Mouse (Mus musculus): Measurements from ENCODE around the gene Tmed10. TPM values are rescaled to one million over a fixed set of nuclear protein-coding genes. Genes with fewer than 3 reads are reported as not detected.

Gene Tmed10
- polyA plus RNA-seq, 1 experiment from 2014 or later = 328 TPM

GRCm38 (mm10) chr12:85415876-85416275, 41.2 kb upstream of the Tmed10 start:
- WGBS = 85% methylated on average over 3 of the region's 3 CpGs
- H3K4me2 ChIP-seq (replicated peaks; ENCODE audit: low read depth) = no peak overlapping the region
- H3K27ac ChIP-seq (ENCODE audit: low read depth, low read length) = no peak overlapping the region
- no peak overlapping the region for H3K9ac ChIP-seq (ENCODE audit: low read depth, low read length)
- H3K4me1 ChIP-seq (replicated peaks; ENCODE audit: control insufficient read depth, insufficient read depth, low read length) = no peaks in the 10 kb centered on the region
- ATAC-seq = no peak
- no peaks in the 10 kb centered on the region for H3K9me3 ChIP-seq (ENCODE audit: control insufficient read depth)
- no peak overlapping the region for H3K4me3 ChIP-seq (ENCODE audit: low read depth, low read length)
- TF ChIP-seq CTCF (IDR thresholded peaks at IDR 0.05; ENCODE audit: low read depth) = no peak
- H3K36me3 ChIP-seq (ENCODE audit: control insufficient read depth, insufficient read depth) = no peaks in the 10 kb centered on the region
- no peaks in the 10 kb centered on the region for H3K27me3 ChIP-seq (replicated peaks; ENCODE audit: control insufficient read depth, insufficient read depth, low read length)

GRCm38 (mm10) chr12:85411136-85411535, 36.5 kb upstream of the Tmed10 start:
- ATAC-seq = no peak
- TF ChIP-seq CTCF (IDR thresholded peaks at IDR 0.05; ENCODE audit: low read depth) = no peak
- 82% methylated on average over 2 of the region's 2 CpGs for WGBS

GRCm38 (mm10) chr12:85397960-85398272, 23.3 kb upstream of the Tmed10 start:
- Histone ChIP-seq H3K9me3 (ENCODE audit: control insufficient read depth) (no peaks in the 10 kb centered on the region), H3K4me1 (replicated peaks; ENCODE audit: control insufficient read depth, insufficient read depth, low read length) (peaks cover 5% of the 10 kb centered on the region; the same call in 1 of the 2 replicates), H3K4me3 (ENCODE audit: low read depth, low read length) (no peak overlapping the region), H3K4me2 (replicated peaks; ENCODE audit: low read depth) (no peak overlapping the region), H3K9ac (ENCODE audit: low read depth, low read length) (no peak overlapping the region), H3K27me3 (replicated peaks; ENCODE audit: control insufficient read depth, insufficient read depth, low read length) (no peaks in the 10 kb centered on the region), H3K27ac (ENCODE audit: low read depth, low read length) (peak overlapping the region; percentile 82), H3K36me3 (ENCODE audit: control insufficient read depth, insufficient read depth) (no peaks in the 10 kb centered on the region)
- no peak for TF ChIP-seq CTCF (IDR thresholded peaks at IDR 0.05; ENCODE audit: low read depth)
- 32% methylated on average over 4 of the region's 4 CpGs for WGBS
- ATAC-seq = peak; percentile 94

More at GRCm38 (mm10) chr12:85411136-85411535, 36.5 kb upstream of the Tmed10 start:
- Histone ChIP-seq H3K4me1 (replicated peaks; ENCODE audit: control insufficient read depth, insufficient read depth, low read length) (no peaks in the 10 kb centered on the region), H3K9me3 (ENCODE audit: control insufficient read depth) (no peaks in the 10 kb centered on the region), H3K36me3 (ENCODE audit: control insufficient read depth, insufficient read depth) (no peaks in the 10 kb centered on the region), H3K27me3 (replicated peaks; ENCODE audit: control insufficient read depth, insufficient read depth, low read length) (no peaks in the 10 kb centered on the region), H3K4me3 (ENCODE audit: low read depth, low read length) (no peak overlapping the region), H3K4me2 (replicated peaks; ENCODE audit: low read depth) (no peak overlapping the region), H3K27ac (ENCODE audit: low read depth, low read length) (no peak overlapping the region), H3K9ac (ENCODE audit: low read depth, low read length) (no peak overlapping the region)

GRCm38 (mm10) chr12:85397063-85397959, 22.7 kb upstream of the Tmed10 start:
- TF ChIP-seq CTCF (IDR thresholded peaks at IDR 0.05; ENCODE audit: low read depth) = peak; percentile 36; the same call in 1 of the 2 replicates
- H3K27ac ChIP-seq (ENCODE audit: low read depth, low read length) = peak overlapping the region; percentile 82
- peaks cover 5% of the 10 kb centered on the region; the same call in 1 of the 2 replicates for H3K4me1 ChIP-seq (replicated peaks; ENCODE audit: control insufficient read depth, insufficient read depth, low read length)
- H3K36me3 ChIP-seq (ENCODE audit: control insufficient read depth, insufficient read depth) = no peaks in the 10 kb centered on the region
- no peak overlapping the region; the same call in 1 of the 2 replicates for H3K4me2 ChIP-seq (replicated peaks; ENCODE audit: low read depth)
- no peak overlapping the region for H3K9ac ChIP-seq (ENCODE audit: low read depth, low read length)
- H3K4me3 ChIP-seq (ENCODE audit: low read depth, low read length) = no peak overlapping the region
- H3K27me3 ChIP-seq (replicated peaks; ENCODE audit: control insufficient read depth, insufficient read depth, low read length) = no peaks in the 10 kb centered on the region
- WGBS = 48% methylated on average over 18 of the region's 18 CpGs
- ATAC-seq = peak; percentile 90
- no peaks in the 10 kb centered on the region for H3K9me3 ChIP-seq (ENCODE audit: control insufficient read depth)

- 44% methylated on average over 7 of the region's 7 CpGs for WGBS
- H3K4me2 ChIP-seq (replicated peaks; ENCODE audit: low read depth) = no peak overlapping the region
- H3K36me3 ChIP-seq (ENCODE audit: control insufficient read depth, insufficient read depth) = no peaks in the 10 kb centered on the region
- H3K9me3 ChIP-seq (ENCODE audit: control insufficient read depth) = no peaks in the 10 kb centered on the region
- peaks cover 7% of the 10 kb centered on the region; the same call in 1 of the 2 replicates for H3K4me1 ChIP-seq (replicated peaks; ENCODE audit: control insufficient read depth, insufficient read depth, low read length)
- H3K4me3 ChIP-seq (ENCODE audit: low read depth, low read length) = no peak overlapping the region
- no peak for TF ChIP-seq CTCF (IDR thresholded peaks at IDR 0.05; ENCODE audit: low read depth)
- no peak for ATAC-seq
- no peak overlapping the region for H3K9ac ChIP-seq (ENCODE audit: low read depth, low read length)
- no peak overlapping the region for H3K27ac ChIP-seq (ENCODE audit: low read depth, low read length)
- H3K27me3 ChIP-seq (replicated peaks; ENCODE audit: control insufficient read depth, insufficient read depth, low read length) = no peaks in the 10 kb centered on the region
Measured at GRCm38 (mm10) chr12:85393981-85394380, 19.3 kb upstream of the Tmed10 start.

- TF ChIP-seq CTCF (IDR thresholded peaks at IDR 0.05; ENCODE audit: low read depth) = no peak
- 79% methylated on average over 5 of the region's 5 CpGs for WGBS
- Histone ChIP-seq H3K4me2 (replicated peaks; ENCODE audit: low read depth) (no peak overlapping the region), H3K27ac (ENCODE audit: low read depth, low read length) (no peak overlapping the region), H3K9me3 (ENCODE audit: control insufficient read depth) (no peaks in the 10 kb centered on the region), H3K4me3 (ENCODE audit: low read depth, low read length) (no peak overlapping the region), H3K27me3 (replicated peaks; ENCODE audit: control insufficient read depth, insufficient read depth, low read length) (no peaks in the 10 kb centered on the region), H3K9ac (ENCODE audit: low read depth, low read length) (no peak overlapping the region), H3K4me1 (replicated peaks; ENCODE audit: control insufficient read depth, insufficient read depth, low read length) (peaks cover 9% of the 10 kb centered on the region; the same call in 1 of the 2 replicates), H3K36me3 (ENCODE audit: control insufficient read depth, insufficient read depth) (no peaks in the 10 kb centered on the region)
- ATAC-seq = no peak
Measured at GRCm38 (mm10) chr12:85393526-85393925, 18.9 kb upstream of the Tmed10 start.

Measured in intestine, postnatal 0 days (tissue).